Mouse (Mus musculus) stomach, embryonic 16.5 days (tissue): Measurements from ENCODE around the gene Itgb4. TPM values are rescaled to one million over a fixed set of nuclear protein-coding genes. Genes with fewer than 3 reads are reported as not detected.
"Not testable (repeated sequence)": the region's sequence is repeated elsewhere in the genome, so short reads cannot be mapped to it uniquely, and the experiment has no call there.

ENCODE experiments used
- ATAC-seq: fragments of 200-750 bp; cut with Nextera tagmentation; 2 replicates; pipeline ENCODE4 v1.8.0; 2017; ENCODE audit warnings: moderate number of reproducible peaks, moderate TSS enrichment; ENCODE audit not compliant: insufficient read depth, low FRiP score
- H3K27ac ChIP-seq: fragments of 300-500 bp; sonication (generic); 2 replicates; pipeline ENCODE4 v1.5.1; 2014; ENCODE audit warnings: low read length
- H3K27me3 ChIP-seq: fragments of 300-500 bp; sonication (generic); 2 replicates; pipeline ENCODE4 v1.6.1; 2014; ENCODE audit warnings: low read length, control low read depth, mixed read lengths; ENCODE audit not compliant: control insufficient read depth, insufficient read depth
- H3K36me3 ChIP-seq: fragments of 300-500 bp; sonication (generic); 2 replicates; pipeline ENCODE4 v1.6.1; 2014; ENCODE audit warnings: low read length; ENCODE audit not compliant: control insufficient read depth, insufficient read depth
- H3K4me1 ChIP-seq: fragments of 300-500 bp; sonication (generic); 2 replicates; pipeline ENCODE4 v1.6.1; 2014; ENCODE audit warnings: low read length, control low read depth, mixed read lengths; ENCODE audit not compliant: control insufficient read depth, insufficient read depth
- H3K4me2 ChIP-seq: fragments of 300-500 bp; sonication (generic); 2 replicates; pipeline ENCODE4 v1.6.1; 2014; ENCODE audit warnings: low read depth, low read length, mixed read lengths
- H3K4me3 ChIP-seq: fragments of 300-500 bp; sonication (generic); replicated peaks from 2 replicates; pipeline ENCODE4 v1.5.1; 2014; ENCODE audit warnings: mild to moderate bottlenecking, low read length
- H3K9ac ChIP-seq: fragments of 300-500 bp; sonication (generic); 2 replicates; pipeline ENCODE4 v1.6.1; 2014; ENCODE audit warnings: low read length
- H3K9me3 ChIP-seq: fragments of 300-500 bp; sonication (generic); replicated peaks from 2 replicates; pipeline ENCODE4 v1.6.1; 2016; ENCODE audit warnings: low read length, control low read depth; ENCODE audit not compliant: control insufficient read depth
- WGBS: fragments of 180-500 bp; shearing (Covaris S2); extraction: QIAGEN DNeasy Blood & Tissue Kit; methylation state at CpG from one replicate; pipeline ENCODE4 v1.1.7; 2014; 5-methylcytosine and 5-hydroxymethylcytosine counted together
- polyA plus RNA-seq: library from polyadenylated mRNA; unstranded; fragments of >200 nt; fragmentation: Nextera tagmentation; extraction: Ambion mirVana; gene quantifications from 2 replicates; pipeline ENCODE4 v1.2.1, GENCODE M21; 2015

The Itgb4 gene
- polyA plus RNA-seq, 1 experiment from 2014 or later: 18.9 TPM

DNA sequence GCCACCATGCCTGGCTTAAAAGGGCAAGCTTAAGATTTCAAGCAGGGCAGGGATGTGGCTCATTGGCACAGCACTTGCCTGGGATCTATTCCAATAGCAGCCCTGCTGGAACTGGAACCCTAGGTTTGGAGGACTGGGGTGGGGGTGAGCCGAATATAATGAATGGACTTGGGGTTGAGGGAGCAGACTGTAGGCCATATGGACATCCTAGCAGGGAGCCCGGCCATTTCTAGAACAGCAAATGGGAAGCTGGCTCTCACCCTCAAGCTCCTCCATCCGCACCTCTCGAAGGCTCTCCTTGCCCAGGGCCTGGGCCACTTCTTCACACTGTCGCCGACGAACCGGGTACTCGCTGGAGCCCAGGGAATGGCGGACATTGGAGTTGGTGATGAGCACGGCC is 35.2 kb downstream of the Itgb4 start:
- Histone ChIP-seq H3K4me1 (peaks cover 14% of the 10 kb centered on the region), H3K27me3 (no peaks in the 10 kb centered on the region), H3K27ac (no peak overlapping the region), H3K4me3 (no peak overlapping the region), H3K9ac (no peak overlapping the region), H3K36me3 (peaks cover 23% of the 10 kb centered on the region; the same call in 1 of the 2 replicates), H3K4me2 (no peak overlapping the region), H3K9me3 (no peaks in the 10 kb centered on the region)
- WGBS: 91% methylated on average over 11 of the region's 11 CpGs
- no peak for ATAC-seq

DNA sequence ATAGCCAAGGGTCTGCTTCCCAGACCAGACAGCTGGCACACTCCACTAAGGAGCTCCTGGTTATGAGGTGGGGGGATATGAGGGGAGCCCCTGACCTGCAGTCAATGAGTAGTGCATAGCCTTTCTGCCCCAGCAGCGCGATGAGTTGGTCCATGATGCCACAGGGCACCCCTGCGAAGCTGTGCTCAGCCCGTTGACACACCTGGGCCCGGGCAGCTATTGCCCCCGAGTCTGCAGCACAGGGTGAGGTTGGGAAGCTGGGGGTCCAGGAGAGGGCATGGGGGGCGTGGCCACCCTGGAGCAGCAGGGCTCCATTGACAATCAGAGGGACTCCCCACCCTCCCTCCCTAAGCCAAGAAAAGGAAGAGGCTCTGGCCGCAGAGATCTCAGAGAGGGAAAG is 35.6 kb downstream of the Itgb4 start:
- Histone ChIP-seq H3K4me2 (no peak overlapping the region), H3K9me3 (no peaks in the 10 kb centered on the region), H3K27me3 (no peaks in the 10 kb centered on the region), H3K4me1 (peaks cover 13% of the 10 kb centered on the region), H3K36me3 (peaks cover 23% of the 10 kb centered on the region; the same call in 1 of the 2 replicates), H3K4me3 (no peak overlapping the region), H3K9ac (no peak overlapping the region), H3K27ac (no peak overlapping the region)
- no peak for ATAC-seq
- WGBS: 92% methylated on average over 8 of the region's 8 CpGs

DNA sequence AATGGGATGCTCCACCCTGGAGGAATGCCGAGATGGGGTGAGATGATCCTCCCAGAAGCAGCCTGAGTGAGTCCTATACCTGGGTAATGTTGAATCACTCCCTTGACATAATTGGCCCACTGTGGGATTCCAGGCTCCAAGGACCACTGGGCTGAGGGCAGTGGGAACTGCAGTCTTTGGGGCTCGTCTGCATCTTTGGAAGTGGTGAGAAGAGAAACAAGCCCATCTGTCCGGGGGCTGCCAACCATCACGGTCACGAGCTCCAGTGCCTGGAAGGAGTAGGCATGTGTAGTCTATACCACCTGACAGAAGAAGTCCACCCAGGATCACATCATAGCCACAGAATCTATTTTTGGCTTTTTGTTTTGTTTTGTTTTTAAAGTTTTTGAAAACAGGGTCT is 36.4 kb downstream of the Itgb4 start:
- peaks cover 23% of the 10 kb centered on the region; the same call in 1 of the 2 replicates for H3K36me3 ChIP-seq
- H3K9me3 ChIP-seq: no peaks in the 10 kb centered on the region
- no peak overlapping the region for H3K4me3 ChIP-seq
- no peak overlapping the region for H3K9ac ChIP-seq
- 85% methylated on average over 5 of the region's 5 CpGs for WGBS
- H3K27me3 ChIP-seq: no peaks in the 10 kb centered on the region
- ATAC-seq: no peak
- H3K4me1 ChIP-seq: peaks cover 13% of the 10 kb centered on the region
- H3K4me2 ChIP-seq: no peak overlapping the region
- no peak overlapping the region for H3K27ac ChIP-seq

DNA sequence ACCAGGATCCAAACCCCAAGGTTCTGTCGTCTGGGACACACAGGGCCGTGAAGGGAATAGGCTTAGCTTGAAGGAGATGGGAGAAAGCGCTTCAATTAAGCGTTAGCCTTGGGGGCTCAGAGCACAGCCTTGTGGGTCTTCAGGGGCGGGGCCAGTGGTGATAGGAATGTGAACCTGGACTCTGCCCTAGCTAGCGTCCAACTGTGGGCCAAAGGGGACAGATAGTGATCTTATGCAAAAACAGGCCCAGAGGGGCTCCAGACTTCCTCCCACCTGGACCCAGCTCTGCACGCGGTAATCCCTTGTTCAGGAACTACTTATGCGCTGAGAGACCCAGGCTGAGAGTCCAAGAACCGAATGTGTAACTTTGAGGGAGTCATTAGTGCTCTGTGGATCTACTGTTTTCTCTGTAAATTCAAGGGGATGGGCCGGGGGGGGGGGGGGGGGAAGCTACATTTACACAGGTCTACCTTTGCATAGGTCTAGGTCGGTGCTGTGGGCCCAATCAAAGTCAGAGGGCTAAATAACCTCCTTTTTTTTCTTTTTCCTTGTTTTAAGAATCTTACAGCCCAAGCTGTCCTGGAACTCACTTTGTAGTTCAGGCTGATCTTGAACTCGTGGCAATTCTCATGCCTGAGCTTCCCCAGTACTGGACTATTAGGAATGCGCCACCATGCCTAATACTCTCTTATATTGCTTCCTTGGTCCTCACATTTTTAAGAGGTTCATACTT is 37.2 kb downstream of the Itgb4 start:
- H3K4me3 ChIP-seq: peak overlapping the region; percentile 80
- H3K27me3 ChIP-seq: no peaks in the 10 kb centered on the region
- H3K36me3 ChIP-seq: peaks cover 23% of the 10 kb centered on the region; the same call in 1 of the 2 replicates
- peaks cover 13% of the 10 kb centered on the region for H3K4me1 ChIP-seq
- H3K9ac ChIP-seq: peak overlapping the region; percentile 96
- H3K4me2 ChIP-seq: peak overlapping the region; percentile 94
- H3K9me3 ChIP-seq: no peaks in the 10 kb centered on the region
- no peak for ATAC-seq
- peak overlapping the region; percentile 95 for H3K27ac ChIP-seq
- WGBS: 25% methylated on average over 13 of the region's 14 CpGs

DNA sequence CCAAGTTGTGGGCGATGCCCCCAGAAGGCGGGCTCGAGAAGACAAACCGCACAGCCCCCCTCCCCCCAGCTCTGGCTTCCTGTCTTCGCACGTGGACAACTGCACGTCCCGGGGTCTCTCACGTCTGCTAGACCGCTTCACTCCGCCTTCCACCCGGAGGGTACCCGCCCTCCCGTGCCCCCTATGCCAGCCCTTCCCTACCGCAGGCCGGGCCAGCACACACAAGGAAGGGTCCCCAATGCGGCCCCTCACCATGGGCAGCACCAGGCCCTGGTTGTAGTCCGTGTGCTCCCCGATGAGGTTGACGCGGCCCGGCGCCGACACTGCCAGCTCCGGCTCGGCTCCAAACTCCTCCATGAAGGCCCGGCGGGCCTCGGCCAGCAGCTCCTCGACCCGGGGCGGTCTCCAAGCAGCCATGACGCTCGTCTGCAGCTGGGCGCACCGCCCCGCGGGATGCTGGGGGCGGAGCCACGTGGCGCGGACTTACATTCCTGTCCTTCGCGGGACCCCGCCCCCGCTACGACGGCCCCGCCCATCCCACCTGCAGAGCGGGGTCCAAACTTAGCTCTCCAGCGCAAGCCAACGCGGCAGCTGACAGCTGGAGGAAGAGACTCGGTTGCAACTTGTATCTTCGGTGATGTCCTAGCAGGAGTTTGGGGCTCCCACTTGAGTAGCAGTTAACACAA is 37.9 kb downstream of the Itgb4 start, which contains the start of gene Galk1:
Gene Galk1, minus strand, starts transcription at position 458 of the 686 bp plus-strand sequence.
- Histone ChIP-seq H3K4me1 (peaks cover 13% of the 10 kb centered on the region), H3K36me3 (peaks cover 17% of the 10 kb centered on the region; the same call in 1 of the 2 replicates), H3K27me3 (no peaks in the 10 kb centered on the region), H3K9me3 (no peaks in the 10 kb centered on the region), H3K27ac (peak within 1 kb of the TSS; percentile 95), H3K4me2 (peak within 1 kb of the TSS; percentile 94), H3K4me3 (peak within 1 kb of the TSS; percentile 80), H3K9ac (peak within 1 kb of the TSS; percentile 96)
- ATAC-seq: peak; percentile 92
- under 1% methylated on average over 55 of the region's 55 CpGs for WGBS

DNA sequence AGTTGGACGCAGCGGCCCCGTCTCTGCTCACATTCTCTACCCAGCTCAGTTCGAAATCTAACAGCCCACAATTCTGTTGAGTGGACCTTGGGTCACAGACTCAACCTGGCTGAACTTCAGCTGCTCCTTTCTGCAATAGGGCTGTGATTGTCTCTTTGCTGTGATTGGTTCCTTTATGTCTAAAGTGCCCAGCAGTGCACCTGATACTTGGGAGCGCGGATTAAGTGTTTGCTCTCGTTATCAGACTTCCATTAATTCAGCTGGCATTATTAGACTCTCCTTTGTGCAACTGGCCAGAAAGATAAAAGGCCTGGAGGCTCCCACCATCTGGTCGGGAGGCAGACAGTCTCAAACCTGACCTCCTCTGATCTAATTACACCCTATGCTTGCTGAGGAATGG is 40.3 kb downstream of the Itgb4 start:
- H3K4me2 ChIP-seq: peak overlapping the region; percentile 8; the same call in 1 of the 2 replicates

DNA sequence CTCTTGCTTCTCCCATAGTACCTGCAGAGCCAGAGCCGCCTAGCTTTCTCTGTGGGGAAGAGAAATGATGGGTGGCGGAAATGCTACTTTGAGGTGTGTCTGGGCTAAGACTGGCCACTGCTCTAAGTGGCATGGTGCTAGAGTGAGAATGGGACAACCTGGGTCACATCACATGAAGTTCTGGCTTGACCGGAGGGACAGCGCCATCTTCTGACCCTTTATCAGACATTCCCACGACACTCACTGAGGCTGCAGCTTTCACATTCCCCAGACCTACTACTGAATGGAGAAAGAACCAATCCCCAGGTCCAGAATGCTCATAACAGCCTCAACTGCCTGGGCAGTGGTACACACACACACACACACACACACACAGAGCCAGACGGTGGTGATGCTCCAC is 43.6 kb downstream of the Itgb4 start:
- Histone ChIP-seq H3K27ac (no peak overlapping the region), H3K9ac (no peak overlapping the region), H3K4me1 (peaks cover 3% of the 10 kb centered on the region; the same call in 1 of the 2 replicates), H3K4me2 (no peak overlapping the region), H3K4me3 (no peak overlapping the region), H3K9me3 (no peaks in the 10 kb centered on the region), H3K36me3 (no peaks in the 10 kb centered on the region), H3K27me3 (no peaks in the 10 kb centered on the region)
- WGBS: 30% methylated on average over 6 of the region's 6 CpGs
- ATAC-seq: no peak

More for the DNA sequence above, 40.3 kb downstream of the Itgb4 start:
- 44% methylated on average over 8 of the region's 8 CpGs for WGBS
- Histone ChIP-seq H3K9ac (no peak overlapping the region), H3K27ac (peak overlapping the region; percentile 38), H3K4me3 (no peak overlapping the region), H3K4me1 (peaks cover 13% of the 10 kb centered on the region), H3K36me3 (no peaks in the 10 kb centered on the region), H3K9me3 (no peaks in the 10 kb centered on the region), H3K27me3 (no peaks in the 10 kb centered on the region)
- peak; percentile 23; the same call in 1 of the 2 replicates for ATAC-seq

DNA sequence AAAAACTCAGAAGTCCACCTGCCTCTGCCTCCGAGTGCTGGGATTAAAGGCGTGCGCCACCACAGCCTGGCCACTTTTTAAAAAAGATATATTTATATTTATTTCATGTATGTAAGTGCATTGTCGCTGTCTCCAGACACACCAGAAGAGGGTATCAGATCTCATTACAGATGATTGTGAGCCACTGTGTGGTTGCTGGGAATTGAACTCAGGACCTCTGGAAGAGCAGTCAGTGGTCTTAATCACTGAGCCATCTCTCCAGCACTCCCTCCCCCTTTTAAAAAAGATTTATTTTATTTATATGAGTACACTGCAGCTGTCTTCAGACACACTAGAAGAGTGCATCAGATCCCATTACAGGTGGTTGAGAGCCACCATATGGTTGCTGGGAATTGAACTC is 44.4 kb downstream of the Itgb4 start:
- H3K9me3 ChIP-seq, H3K4me2 ChIP-seq, H3K27ac ChIP-seq, H3K27me3 ChIP-seq, H3K36me3 ChIP-seq, H3K9ac ChIP-seq, H3K4me3 ChIP-seq, H3K4me1 ChIP-seq, ATAC-seq: not testable (repeated sequence)
- 91% methylated on average over 4 of the region's 4 CpGs for WGBS

DNA sequence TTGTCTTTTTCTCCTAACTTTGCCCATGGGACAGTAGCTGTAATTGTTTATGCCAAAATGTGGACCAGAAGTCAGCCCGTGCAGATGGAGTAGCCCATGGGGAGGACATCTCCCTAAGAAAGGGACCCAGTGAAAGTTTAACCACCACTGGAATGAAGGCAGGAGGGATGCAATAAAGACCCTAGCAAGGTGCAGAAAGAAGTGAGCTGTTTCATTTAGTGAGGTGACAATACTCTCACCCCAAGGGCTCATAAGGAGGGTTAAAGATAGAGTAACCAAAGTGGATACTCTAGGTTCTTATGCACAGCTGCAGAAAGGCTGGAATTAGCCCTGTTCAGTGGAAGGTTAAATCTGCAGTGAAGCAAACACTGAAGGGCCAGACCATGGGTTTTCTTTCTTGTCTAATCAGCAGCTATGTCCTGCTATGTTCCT is 44.9 kb downstream of the Itgb4 start:
- Histone ChIP-seq H3K9me3 (no peaks in the 10 kb centered on the region), H3K27ac (no peak overlapping the region), H3K36me3 (no peaks in the 10 kb centered on the region; the same call in 1 of the 2 replicates), H3K4me1 (peaks cover 2% of the 10 kb centered on the region; the same call in 1 of the 2 replicates), H3K4me2 (no peak overlapping the region), H3K27me3 (no peaks in the 10 kb centered on the region), H3K4me3 (no peak overlapping the region), H3K9ac (no peak overlapping the region)
- ATAC-seq: no peak
- 50% methylated on average over 1 of the region's 1 CpGs for WGBS
